Mouse (Mus musculus) bone marrow, adult 2 months (tissue): ENCODE results near the gene Cep128.

Experiments
- CTCF ChIP-seq: fragments of 200-500 bp; IDR thresholded peaks from 2 replicates; pipeline ENCODE4 v1.5.1; 2011; ENCODE audit warnings: low read length, control low read depth; ENCODE audit not compliant: control insufficient read depth, insufficient read depth
- POLR2A ChIP-seq: fragments of 200-500 bp; IDR thresholded peaks from 2 replicates; pipeline ENCODE4 v1.6.1; 2011; ENCODE audit warnings: low read depth, mild to moderate bottlenecking, control low read depth, low read length, borderline replicate concordance; ENCODE audit not compliant: control insufficient read depth

DNA sequence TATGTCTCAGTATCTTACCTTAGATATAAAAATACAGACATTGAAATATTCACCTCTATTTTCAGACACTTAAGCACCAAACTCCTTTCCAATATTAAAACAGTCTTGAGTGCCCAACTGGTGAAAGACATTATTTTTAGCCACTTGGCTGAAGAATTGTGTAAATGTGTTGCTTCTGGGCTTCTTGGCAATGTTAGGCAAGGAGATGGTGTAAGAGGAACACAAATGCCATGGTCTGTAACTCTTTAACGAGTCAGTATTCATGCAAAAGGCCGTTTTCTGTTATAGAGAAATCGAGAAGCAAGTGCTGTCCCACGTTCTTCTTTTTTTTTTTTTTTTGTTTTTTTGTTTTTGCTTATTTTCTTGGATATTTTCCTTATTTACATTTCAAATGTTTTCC is 26.1 kb upstream of the Cep128 start:
- TF ChIP-seq CTCF: no peak
- TF ChIP-seq POLR2A: no peak
